Mouse (Mus musculus) hindbrain, postnatal 0 days (tissue): ENCODE results near the gene Wnk2. TPM values are rescaled to one million over a fixed set of nuclear protein-coding genes. Genes with fewer than 3 reads are reported as not detected.

ENCODE experiments used
- ATAC-seq: fragments of 200-750 bp; cut with Nextera tagmentation; 2 replicates; pipeline ENCODE4 v1.8.0; 2017; ENCODE audit warnings: mild to moderate bottlenecking, moderate TSS enrichment, moderate library complexity
- DNase-seq: peaks from one replicate; pipeline ENCODE4 v3.0.0-alpha.2; 2015; ENCODE audit warnings: low spot score
- H3K27ac ChIP-seq: fragments of 300-500 bp; sonication (generic); 2 replicates; pipeline ENCODE4 v1.5.1; 2014; ENCODE audit warnings: mild to moderate bottlenecking
- H3K27me3 ChIP-seq: fragments of 300-500 bp; sonication (generic); 2 replicates; pipeline ENCODE4 v1.6.1; 2014; ENCODE audit warnings: low read length, mixed read lengths; ENCODE audit not compliant: insufficient read depth
- H3K36me3 ChIP-seq: fragments of 300-500 bp; sonication (generic); 2 replicates; pipeline ENCODE4 v1.6.1; 2014; ENCODE audit warnings: low read length, mixed read lengths; ENCODE audit not compliant: insufficient read depth
- H3K4me1 ChIP-seq: fragments of 300-500 bp; sonication (generic); 2 replicates; pipeline ENCODE4 v1.6.1; 2014; ENCODE audit warnings: antibody characterized with exemption, low read length, mixed read lengths; ENCODE audit not compliant: insufficient read depth
- H3K4me2 ChIP-seq: fragments of 300-500 bp; sonication (generic); 2 replicates; pipeline ENCODE4 v1.6.1; 2014; ENCODE audit warnings: low read depth, mild to moderate bottlenecking, low read length, moderate library complexity, mixed read lengths
- H3K4me3 ChIP-seq: fragments of 300-500 bp; sonication (generic); 2 replicates; pipeline ENCODE4 v1.5.1; 2014; ENCODE audit warnings: low read length
- H3K9ac ChIP-seq: fragments of 300-500 bp; sonication (generic); replicated peaks from 2 replicates; pipeline ENCODE4 v1.6.1; 2014; ENCODE audit warnings: mild to moderate bottlenecking, low read length, moderate library complexity, mixed read lengths
- H3K9me3 ChIP-seq: fragments of 300-500 bp; sonication (generic); 2 replicates; pipeline ENCODE4 v1.6.1; 2016; ENCODE audit warnings: low read length, mixed read lengths
- CTCF ChIP-seq: IDR thresholded peaks from 2 replicates; pipeline ENCODE4 v1.5.1; 2016; ENCODE audit warnings: antibody characterized with exemption, control low read depth, low read depth
- WGBS: fragments of 180-500 bp; shearing (Covaris S2); extraction: QIAGEN DNeasy Blood & Tissue Kit; methylation state at CpG from one replicate; pipeline ENCODE4 v1.1.7; 2014; 5-methylcytosine and 5-hydroxymethylcytosine counted together
- polyA plus RNA-seq: library from polyadenylated mRNA; unstranded; fragments of >200 nt; fragmentation: Nextera tagmentation; extraction: Ambion mirVana; gene quantifications from 2 replicates; pipeline ENCODE4 v1.2.1, GENCODE M21; 2015
- total RNA-seq: library from RNA; depleted of rRNA; stranded (reverse); fragments of >200 nt; gene quantifications from 2 replicates; pipeline ENCODE4 v1.2.3, GENCODE M21; 2014

Wnk2 gene
- total and polyA plus RNA-seq, 2 experiments from 2014 or later, result 15.1 to 63.8 TPM

- TF ChIP-seq CTCF, result no peak
- Histone ChIP-seq H3K27ac (peak overlapping the region; percentile 26; the same call in 1 of the 2 replicates), H3K4me2 (no peak overlapping the region), H3K4me1 (no peaks in the 10 kb centered on the region; the same call in 1 of the 2 replicates), H3K9me3 (no peaks in the 10 kb centered on the region), H3K27me3 (no peaks in the 10 kb centered on the region), H3K9ac (no peak overlapping the region), H3K4me3 (no peak overlapping the region), H3K36me3 (peaks cover 34% of the 10 kb centered on the region)
- ATAC-seq (no peak), DNase-seq (no peak)
- 69% methylated on average over 9 of the region's 9 CpGs for WGBS
Measured at GRCm38 (mm10) chr13:49092596-49092995, 55.2 kb downstream of the Wnk2 start.

DNA sequence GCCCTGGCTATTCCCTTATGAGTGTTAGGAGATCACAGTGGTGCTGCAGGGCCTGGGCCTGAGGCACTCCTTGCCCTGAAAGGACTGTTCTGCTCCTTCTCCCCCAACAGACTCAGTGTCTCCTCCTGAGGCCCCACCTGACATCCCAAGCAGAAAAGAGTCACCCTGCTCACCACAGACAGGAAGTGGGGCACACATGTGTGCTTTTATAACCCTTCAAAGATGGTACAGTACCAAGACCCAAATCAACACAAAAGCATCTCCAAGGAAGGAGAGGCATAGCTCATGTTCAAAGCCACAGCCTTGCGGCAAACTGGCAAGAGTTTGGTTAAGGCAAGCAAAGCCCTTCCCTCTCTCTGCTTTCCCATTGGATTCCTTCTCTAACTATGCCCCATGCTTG lies 57.6 kb downstream of the Wnk2 start:
- TF ChIP-seq CTCF, result no peak
- peaks cover 35% of the 10 kb centered on the region for H3K36me3 ChIP-seq
- H3K4me1 ChIP-seq, result no peaks in the 10 kb centered on the region; the same call in 1 of the 2 replicates
- ATAC-seq (no peak), DNase-seq (no peak)
- H3K4me2 ChIP-seq, result no peak overlapping the region
- H3K27ac ChIP-seq, result no peak overlapping the region
- 92% methylated on average over 1 of the region's 1 CpGs for WGBS
- no peaks in the 10 kb centered on the region for H3K9me3 ChIP-seq
- H3K9ac ChIP-seq, result no peak overlapping the region
- H3K4me3 ChIP-seq, result no peak overlapping the region
- H3K27me3 ChIP-seq, result no peaks in the 10 kb centered on the region

DNA sequence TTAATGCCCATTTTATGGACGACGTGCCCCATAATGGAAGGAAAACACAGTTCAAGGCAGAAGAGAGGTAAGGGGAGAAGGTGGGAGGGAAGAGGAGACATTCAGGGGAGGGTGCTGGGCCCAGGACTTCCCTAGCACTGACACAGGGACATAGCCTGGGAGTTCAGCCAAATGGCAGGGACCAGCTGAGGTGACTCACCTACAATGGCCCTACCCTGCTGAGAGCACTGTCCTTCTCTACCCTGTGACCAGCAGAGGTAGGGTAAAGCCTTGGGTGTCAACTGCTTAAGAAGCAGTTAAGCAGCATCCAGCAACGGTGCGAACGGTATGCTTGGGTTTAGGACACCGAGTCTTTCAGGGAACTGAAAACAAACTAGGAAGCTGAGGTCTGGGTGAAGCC lies 58.9 kb downstream of the Wnk2 start:
- H3K36me3 ChIP-seq, result peaks cover 36% of the 10 kb centered on the region
- H3K4me1 ChIP-seq, result no peaks in the 10 kb centered on the region; the same call in 1 of the 2 replicates
- no peak for ATAC-seq
- DNase-seq, result no peak
- no peaks in the 10 kb centered on the region for H3K27me3 ChIP-seq
- WGBS, result 94% methylated on average over 6 of the region's 6 CpGs
- H3K9me3 ChIP-seq, result no peaks in the 10 kb centered on the region
- no peak overlapping the region for H3K4me2 ChIP-seq
- no peak overlapping the region for H3K9ac ChIP-seq
- no peak for TF ChIP-seq CTCF
- no peak overlapping the region for H3K27ac ChIP-seq
- no peak overlapping the region for H3K4me3 ChIP-seq

DNA sequence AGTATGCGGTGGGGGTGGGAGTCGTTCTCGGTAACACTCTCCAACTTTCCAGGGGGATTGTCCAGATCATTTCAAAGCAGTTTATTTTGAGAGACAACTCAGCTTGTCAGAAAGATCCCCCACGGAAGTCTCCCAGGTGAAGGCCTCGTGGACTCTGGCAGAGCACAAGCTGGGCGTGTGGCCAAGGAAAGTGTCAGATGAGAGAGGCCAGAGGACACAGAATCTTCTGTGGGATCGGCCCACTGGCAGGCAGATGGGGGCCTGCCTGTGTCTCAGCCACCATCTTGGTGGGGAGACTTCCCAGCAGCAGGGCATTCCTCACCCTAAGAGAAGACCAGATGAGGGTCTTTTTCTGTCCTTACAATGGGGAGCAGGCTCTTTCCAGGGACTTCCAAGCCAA lies 60.4 kb downstream of the Wnk2 start:
- no peak for TF ChIP-seq CTCF
- Histone ChIP-seq H3K36me3 (peaks cover 30% of the 10 kb centered on the region), H3K4me1 (no peaks in the 10 kb centered on the region; the same call in 1 of the 2 replicates), H3K4me3 (no peak overlapping the region), H3K9ac (no peak overlapping the region), H3K27ac (0 out of 2 replicates have a peak overlapping the region, but pooled peaks have one; percentile 15), H3K9me3 (no peaks in the 10 kb centered on the region), H3K27me3 (no peaks in the 10 kb centered on the region), H3K4me2 (no peak overlapping the region)
- ATAC-seq (peak; percentile 28; the same call in 1 of the 2 replicates), DNase-seq (peak; percentile 50)
- 39% methylated on average over 7 of the region's 7 CpGs for WGBS

- H3K27ac ChIP-seq, result no peak overlapping the region
Measured at GRCm38 (mm10) chr13:49086431-49086830, 61.4 kb downstream of the Wnk2 start.

GRCm38 (mm10) chr13:49085211-49085610 lies 62.6 kb downstream of the Wnk2 start:
- WGBS, result 85% methylated on average over 9 of the region's 9 CpGs
- H3K27ac ChIP-seq, result no peak overlapping the region
- no peak overlapping the region for H3K9ac ChIP-seq
- peaks cover 25% of the 10 kb centered on the region for H3K36me3 ChIP-seq
- no peaks in the 10 kb centered on the region; the same call in 1 of the 2 replicates for H3K4me1 ChIP-seq
- DNase-seq, result no peak
- ATAC-seq, result no peak
- H3K4me3 ChIP-seq, result no peak overlapping the region
- no peak for TF ChIP-seq CTCF
- no peak overlapping the region for H3K4me2 ChIP-seq
- no peaks in the 10 kb centered on the region for H3K27me3 ChIP-seq
- no peaks in the 10 kb centered on the region for H3K9me3 ChIP-seq

More at GRCm38 (mm10) chr13:49086431-49086830, 61.4 kb downstream of the Wnk2 start:
- Histone ChIP-seq H3K4me3 (no peak overlapping the region), H3K4me2 (no peak overlapping the region), H3K36me3 (peaks cover 30% of the 10 kb centered on the region), H3K27me3 (no peaks in the 10 kb centered on the region), H3K9me3 (no peaks in the 10 kb centered on the region), H3K9ac (no peak overlapping the region), H3K4me1 (no peaks in the 10 kb centered on the region; the same call in 1 of the 2 replicates)
- no peak for DNase-seq
- no peak for ATAC-seq
- WGBS, result 82% methylated on average over 4 of the region's 4 CpGs
- no peak for TF ChIP-seq CTCF

GRCm38 (mm10) chr13:49084781-49085180 lies 63.0 kb downstream of the Wnk2 start:
- H3K27ac ChIP-seq, result no peak overlapping the region
- peaks cover 28% of the 10 kb centered on the region for H3K36me3 ChIP-seq
- DNase-seq (no peak), ATAC-seq (no peak)
- WGBS, result 79% methylated on average over 4 of the region's 4 CpGs
- no peak overlapping the region for H3K4me2 ChIP-seq
- no peaks in the 10 kb centered on the region for H3K27me3 ChIP-seq
- no peak for TF ChIP-seq CTCF
- H3K9ac ChIP-seq, result no peak overlapping the region
- no peaks in the 10 kb centered on the region; the same call in 1 of the 2 replicates for H3K4me1 ChIP-seq
- H3K9me3 ChIP-seq, result no peaks in the 10 kb centered on the region
- no peak overlapping the region for H3K4me3 ChIP-seq
